Mouse (Mus musculus) midbrain, embryonic 14.5 days (tissue): ENCODE data around the gene Tmem156. TPM values are rescaled to one million over a fixed set of nuclear protein-coding genes. Genes with fewer than 3 reads are reported as not detected.

ENCODE experiments used
- ATAC-seq: fragments of 200-750 bp; cut with Nextera tagmentation; 2 replicates; pipeline ENCODE4 v1.8.0; 2017; ENCODE audit warnings: moderate number of reproducible peaks, moderate library complexity; ENCODE audit not compliant: low FRiP score, low TSS enrichment
- DNase-seq: peaks from one replicate; pipeline ENCODE4 v3.0.0-alpha.2; 2015
- H3K27ac ChIP-seq: fragments of 300-500 bp; sonication (generic); replicated peaks from 2 replicates; pipeline ENCODE4 v1.5.1; 2014; ENCODE audit warnings: mild to moderate bottlenecking, low read depth, low read length, moderate library complexity
- H3K27me3 ChIP-seq: fragments of 300-500 bp; sonication (generic); 2 replicates; pipeline ENCODE4 v1.6.1; 2014; ENCODE audit warnings: low read length, control low read depth, mixed read lengths; ENCODE audit not compliant: control insufficient read depth, insufficient read depth
- H3K36me3 ChIP-seq: fragments of 300-500 bp; sonication (generic); 2 replicates; pipeline ENCODE4 v1.6.1; 2014; ENCODE audit warnings: low read length, control low read depth; ENCODE audit not compliant: control insufficient read depth, insufficient read depth
- H3K4me1 ChIP-seq: fragments of 300-500 bp; sonication (generic); 2 replicates; pipeline ENCODE4 v1.6.1; 2014; ENCODE audit warnings: mild to moderate bottlenecking, antibody characterized with exemption, low read length, control low read depth; ENCODE audit not compliant: control insufficient read depth, insufficient read depth
- H3K4me2 ChIP-seq: fragments of 300-500 bp; sonication (generic); 2 replicates; pipeline ENCODE4 v1.6.1; 2014; ENCODE audit warnings: mild to moderate bottlenecking, low read length, moderate library complexity
- H3K4me3 ChIP-seq: fragments of 300-500 bp; sonication (generic); replicated peaks from 2 replicates; pipeline ENCODE4 v1.5.1; 2014; ENCODE audit warnings: low read depth, low read length
- H3K9ac ChIP-seq: fragments of 300-500 bp; sonication (generic); replicated peaks from 2 replicates; pipeline ENCODE4 v1.6.1; 2014; ENCODE audit warnings: mild to moderate bottlenecking, low read length, moderate library complexity
- H3K9me3 ChIP-seq: fragments of 300-500 bp; sonication (generic); 2 replicates; pipeline ENCODE4 v1.6.1; 2016; ENCODE audit warnings: low read length, control low read depth, mixed read lengths; ENCODE audit not compliant: control insufficient read depth
- WGBS: fragments of 180-500 bp; shearing (Covaris S2); extraction: QIAGEN DNeasy Blood & Tissue Kit; methylation state at CpG from one replicate; pipeline ENCODE4 v1.1.7; 2014; 5-methylcytosine and 5-hydroxymethylcytosine counted together
- polyA plus RNA-seq: library from polyadenylated mRNA; unstranded; fragments of >200 nt; fragmentation: Nextera tagmentation; extraction: Ambion mirVana; gene quantifications from 2 replicates; pipeline ENCODE4 v1.2.1, GENCODE M21; 2014

Tmem156 gene
- polyA plus RNA-seq, 1 experiment from 2014 or later = not detected

- no peak overlapping the region for H3K4me2 ChIP-seq
- DNase-seq = no peak
- H3K36me3 ChIP-seq = no peaks in the 10 kb centered on the region
- no peak overlapping the region for H3K9ac ChIP-seq
- H3K27me3 ChIP-seq = no peaks in the 10 kb centered on the region
- H3K4me1 ChIP-seq = no peaks in the 10 kb centered on the region
- no peaks in the 10 kb centered on the region for H3K9me3 ChIP-seq
- no peak overlapping the region for H3K27ac ChIP-seq
- no peak overlapping the region for H3K4me3 ChIP-seq
- no peak for ATAC-seq
These were observed 1.8 kb upstream of the Tmem156 start for GRCm38 (mm10) chr5:65093769-65094168.

GRCm38 (mm10) chr5:65091184-65091858 is 611 bp downstream of the Tmem156 start:
- Histone ChIP-seq H3K4me3 (no peak overlapping the region), H3K4me1 (no peaks in the 10 kb centered on the region), H3K9ac (no peak overlapping the region), H3K27me3 (no peaks in the 10 kb centered on the region), H3K9me3 (no peaks in the 10 kb centered on the region), H3K27ac (no peak overlapping the region), H3K36me3 (no peaks in the 10 kb centered on the region), H3K4me2 (no peak overlapping the region)
- WGBS = 78% methylated on average over 11 of the region's 11 CpGs
- DNase-seq (no peak), ATAC-seq (no peak)

GRCm38 (mm10) chr5:65089707-65090106 is 2.2 kb downstream of the Tmem156 start:
- Histone ChIP-seq H3K9ac (no peak overlapping the region), H3K27ac (no peak overlapping the region), H3K27me3 (no peaks in the 10 kb centered on the region), H3K4me1 (no peaks in the 10 kb centered on the region), H3K36me3 (no peaks in the 10 kb centered on the region), H3K4me2 (no peak overlapping the region), H3K9me3 (no peaks in the 10 kb centered on the region), H3K4me3 (no peak overlapping the region)
- ATAC-seq (no peak), DNase-seq (no peak)
- WGBS = 89% methylated on average over 3 of the region's 3 CpGs

- H3K4me2 ChIP-seq = no peak overlapping the region
- no peaks in the 10 kb centered on the region for H3K36me3 ChIP-seq
- no peak overlapping the region for H3K9ac ChIP-seq
- H3K9me3 ChIP-seq = no peaks in the 10 kb centered on the region
- DNase-seq (no peak), ATAC-seq (no peak)
- no peaks in the 10 kb centered on the region for H3K4me1 ChIP-seq
- WGBS = 89% methylated on average over 6 of the region's 6 CpGs
- no peak overlapping the region for H3K27ac ChIP-seq
- no peak overlapping the region for H3K4me3 ChIP-seq
- no peaks in the 10 kb centered on the region for H3K27me3 ChIP-seq
These were observed 5.4 kb downstream of the Tmem156 start for GRCm38 (mm10) chr5:65086522-65086921.

GRCm38 (mm10) chr5:65081836-65082235 is 10.1 kb downstream of the Tmem156 start:
- Histone ChIP-seq H3K27ac (no peak overlapping the region), H3K9ac (no peak overlapping the region), H3K36me3 (no peaks in the 10 kb centered on the region), H3K4me2 (no peak overlapping the region), H3K27me3 (no peaks in the 10 kb centered on the region), H3K9me3 (no peaks in the 10 kb centered on the region), H3K4me3 (no peak overlapping the region), H3K4me1 (no peaks in the 10 kb centered on the region)
- DNase-seq (no peak), ATAC-seq (no peak)
- WGBS = 68% methylated on average over 4 of the region's 4 CpGs

GRCm38 (mm10) chr5:65079881-65080280 is 12.1 kb downstream of the Tmem156 start:
- DNase-seq (peak; percentile 23), ATAC-seq (no peak)
- WGBS = 79% methylated on average over 9 of the region's 9 CpGs
- Histone ChIP-seq H3K27ac (no peak overlapping the region), H3K27me3 (no peaks in the 10 kb centered on the region), H3K9ac (no peak overlapping the region), H3K4me2 (no peak overlapping the region), H3K9me3 (no peaks in the 10 kb centered on the region), H3K36me3 (no peaks in the 10 kb centered on the region), H3K4me3 (no peak overlapping the region), H3K4me1 (no peaks in the 10 kb centered on the region)

- no peaks in the 10 kb centered on the region for H3K4me1 ChIP-seq
- no peaks in the 10 kb centered on the region for H3K36me3 ChIP-seq
- WGBS = 96% methylated on average over 4 of the region's 4 CpGs
- ATAC-seq (no peak), DNase-seq (no peak)
- H3K9me3 ChIP-seq = no peaks in the 10 kb centered on the region
- no peak overlapping the region for H3K27ac ChIP-seq
- no peak overlapping the region for H3K4me3 ChIP-seq
- H3K4me2 ChIP-seq = no peak overlapping the region
- no peak overlapping the region for H3K9ac ChIP-seq
- H3K27me3 ChIP-seq = no peaks in the 10 kb centered on the region
These were observed 13.9 kb downstream of the Tmem156 start for GRCm38 (mm10) chr5:65078081-65078480.

GRCm38 (mm10) chr5:65076748-65077147 is 15.2 kb downstream of the Tmem156 start:
- Histone ChIP-seq H3K4me2 (no peak overlapping the region), H3K36me3 (no peaks in the 10 kb centered on the region), H3K27ac (no peak overlapping the region), H3K9me3 (no peaks in the 10 kb centered on the region), H3K27me3 (no peaks in the 10 kb centered on the region), H3K9ac (no peak overlapping the region), H3K4me3 (no peak overlapping the region), H3K4me1 (no peaks in the 10 kb centered on the region)
- 68% methylated on average over 3 of the region's 3 CpGs for WGBS
- no peak for DNase-seq
- no peak for ATAC-seq

- Histone ChIP-seq H3K9ac (no peak overlapping the region), H3K4me3 (no peak overlapping the region), H3K4me2 (no peak overlapping the region), H3K36me3 (no peaks in the 10 kb centered on the region), H3K9me3 (no peaks in the 10 kb centered on the region), H3K27ac (no peak overlapping the region), H3K27me3 (no peaks in the 10 kb centered on the region), H3K4me1 (no peaks in the 10 kb centered on the region)
- WGBS = 82% methylated on average over 2 of the region's 2 CpGs
- DNase-seq = no peak
- ATAC-seq = no peak
These were observed 15.8 kb downstream of the Tmem156 start for GRCm38 (mm10) chr5:65076087-65076486.
